ENCODE assay signal across 9 mouse cellular contexts in the genomic region with DNA sequence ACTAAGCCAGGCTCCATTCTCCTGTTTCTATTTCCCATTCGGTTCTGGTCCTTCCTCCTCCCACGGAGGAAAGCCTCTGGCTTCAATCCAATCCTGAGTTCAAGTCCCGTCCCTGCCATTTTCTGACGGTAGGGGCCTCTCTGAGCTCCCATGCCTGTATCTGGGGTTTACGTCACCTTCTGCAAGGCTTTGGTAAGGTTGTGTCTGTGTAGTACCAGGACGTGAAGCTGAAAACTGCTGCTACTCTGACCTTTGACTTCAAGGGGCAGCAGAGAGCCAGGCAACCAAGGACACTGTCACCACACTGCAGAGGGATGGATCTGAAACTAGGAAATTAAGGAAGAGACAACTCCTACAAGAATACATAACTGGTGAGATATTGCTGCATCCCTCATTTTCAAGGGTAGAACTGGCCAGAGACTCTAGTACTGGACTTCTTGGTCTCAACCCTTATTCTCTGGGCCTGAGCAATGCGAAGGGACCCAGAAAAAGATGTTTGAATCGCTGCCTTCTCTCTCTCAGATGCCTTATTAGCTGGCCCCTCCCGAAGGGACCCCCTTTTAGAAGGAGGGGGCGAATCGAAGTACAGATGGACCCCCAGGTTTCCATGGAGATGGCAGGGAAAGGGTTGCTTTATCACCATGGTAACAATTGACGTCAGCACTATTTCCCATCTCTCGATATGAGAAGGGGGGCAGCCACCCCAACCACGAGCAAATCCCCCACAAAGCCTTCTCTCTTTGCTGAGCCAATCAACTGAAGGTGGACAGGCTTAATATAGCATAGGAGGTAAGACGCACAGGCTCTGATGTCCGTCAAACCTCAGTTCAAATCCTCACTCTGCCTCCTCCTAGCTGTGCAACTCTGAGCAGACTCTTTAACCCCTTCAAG. TPM values are rescaled to one million over a fixed set of nuclear protein-coding genes. Genes with fewer than 3 reads are reported as not detected.
A peak's percentile ranks its signal among the peaks of the same experiment; 100 is the strongest.
DNase-seq lines count a peak whose midpoint lies in the region; ATAC-seq and TF ChIP-seq lines count a peak whose summit lies in the region.
"Had no signal": no experiment of that assay in that cellular context is flagged by ENCODE, and none has a peak within 500 bp of the region (broad histone marks: within the 10 kb centered on the region; RNA-seq: fewer than 3 reads in every experiment).

No protein-coding gene starts in this region.

- peak; percentile 9; the same call in 1 of the 2 replicates for TF ChIP-seq CTCF in brain, embryonic 14.5 days (IDR thresholded peaks at IDR 0.05; ENCODE audit: borderline replicate concordance, extremely low read depth, insufficient read depth, insufficient read length)

- H3K36me3 ChIP-seq in heart, embryonic 16.5 days (ENCODE audit: control insufficient read depth, insufficient read depth): no peaks in the 10 kb centered on the region
- H3K36me3 ChIP-seq in limb, embryonic 13.5 days: no peaks in the 10 kb centered on the region

- H3K9me3 ChIP-seq in heart, embryonic 16.5 days (replicated peaks; ENCODE audit: control insufficient read depth, low read length): no peaks in the 10 kb centered on the region
- no peaks in the 10 kb centered on the region for H3K9me3 ChIP-seq in limb, embryonic 13.5 days

- no peak overlapping the region for H3K4me2 ChIP-seq in heart, embryonic 16.5 days (ENCODE audit: low read depth, low read length)
- H3K4me2 ChIP-seq in limb, embryonic 13.5 days (replicated peaks): peak overlapping the region; percentile 25

- peaks cover 9% of the 10 kb centered on the region for H3K27me3 ChIP-seq in heart, embryonic 16.5 days (ENCODE audit: control insufficient read depth, insufficient read depth, low read length)
- H3K27me3 ChIP-seq in limb, embryonic 13.5 days: peaks cover 21% of the 10 kb centered on the region

- ATAC-seq in heart, embryonic 16.5 days (replicated peaks; ENCODE audit: extremely low read depth, insufficient read depth, low FRiP score): no peak
- ATAC-seq in limb, embryonic 13.5 days (ENCODE audit: low FRiP score, low read depth): no peak
- peak; percentile 72 for ATAC-seq in monocyte, adult 5-6 weeks (replicated peaks; ENCODE audit: insufficient number of reproducible peaks, low FRiP score, low TSS enrichment, poor library complexity, severe bottlenecking)

- no peak for TF ChIP-seq POLR2A in brain, embryonic 14.5 days (IDR thresholded peaks at IDR 0.05; ENCODE audit: borderline replicate concordance, extremely low read depth, insufficient read depth, insufficient read length, poor library complexity, severe bottlenecking)

- H3K4me3 ChIP-seq in heart, embryonic 16.5 days (ENCODE audit: low read length): peak overlapping the region; percentile 7; the same call in 1 of the 2 replicates
- peak overlapping the region; percentile 4; the same call in 1 of the 2 replicates for H3K4me3 ChIP-seq in limb, embryonic 13.5 days

- H3K27ac ChIP-seq in heart, embryonic 16.5 days (ENCODE audit: low read length): peak overlapping the region; percentile 81
- H3K27ac ChIP-seq in limb, embryonic 13.5 days: no peak overlapping the region

- WGBS in heart, embryonic 16.5 days: 30% methylated on average over 16 of the region's 16 CpGs
- WGBS in limb, embryonic 13.5 days: 33% methylated on average over 16 of the region's 16 CpGs

- peak; percentile 41 for DNase-seq in kidney, adult 9 months
- DNase-seq in kidney, adult 11 months: no peak
- peak; percentile 93 for DNase-seq in brain, embryonic 14.5 days (ENCODE audit: low read depth)
- DNase-seq in adrenal gland, postnatal 25 days: no peak
- DNase-seq in gastrocnemius, postnatal 4 days (ENCODE audit: low spot score in 2 of 2): no peak

- H3K9ac ChIP-seq in heart, embryonic 16.5 days (ENCODE audit: low read length): peak overlapping the region; percentile 17; the same call in 1 of the 2 replicates
- peak overlapping the region; percentile 54 for H3K9ac ChIP-seq in limb, embryonic 13.5 days

- peaks cover 25% of the 10 kb centered on the region for H3K4me1 ChIP-seq in heart, embryonic 16.5 days (ENCODE audit: control insufficient read depth, insufficient read depth, low read length)
- peaks cover 38% of the 10 kb centered on the region for H3K4me1 ChIP-seq in limb, embryonic 13.5 days

RNA-seq across cellular contexts. Expression of a gene that starts 4.9 kb away (rescaled TPM):
- polyA plus RNA-seq in brain, embryonic 14.5 days (2012; rRNA removed): 0.18 and 0.26 TPM in 2 replicates
- polyA plus RNA-seq in heart, embryonic 16.5 days (2015; fragmentation: Nextera tagmentation; extraction: Ambion mirVana): not detected in 2 replicates
- polyA plus RNA-seq in limb, embryonic 13.5 days (2015; fragmentation: Nextera tagmentation; extraction: Ambion mirVana): not detected in 2 replicates
- total RNA-seq in monocyte, adult 5-6 weeks (2017): not detected in 3 replicates
- total RNA-seq in adrenal gland, postnatal 25 days (2021): not detected in 2 replicates
- not detected for total RNA-seq in gastrocnemius, postnatal 4 days (2021)
- polyA plus RNA-seq: limb, embryonic 11.5 days had no signal

RNA-seq across cellular contexts. Expression of a gene that starts 5.1 kb away (rescaled TPM):
- 0.14 and 0.18 TPM in 2 replicates for polyA plus RNA-seq in brain, embryonic 14.5 days (2012; rRNA removed)
- polyA plus RNA-seq in heart, embryonic 16.5 days (2015; fragmentation: Nextera tagmentation; extraction: Ambion mirVana): not detected in 2 replicates
- not detected in 2 replicates for polyA plus RNA-seq in limb, embryonic 13.5 days (2015; fragmentation: Nextera tagmentation; extraction: Ambion mirVana)
- total RNA-seq in monocyte, adult 5-6 weeks (2017): not detected in 3 replicates
- not detected in 2 replicates for total RNA-seq in adrenal gland, postnatal 25 days (2021)
- not detected for total RNA-seq in gastrocnemius, postnatal 4 days (2021)
- polyA plus RNA-seq: limb, embryonic 11.5 days had no signal

RNA-seq across cellular contexts. Expression of a gene that starts 17.5 kb away (rescaled TPM):
- 1,642 and 1,750 TPM in 2 replicates for polyA plus RNA-seq in brain, embryonic 14.5 days (2012; rRNA removed)
- polyA plus RNA-seq in heart, embryonic 16.5 days (2015; fragmentation: Nextera tagmentation; extraction: Ambion mirVana): 262 and 287 TPM in 2 replicates
- polyA plus RNA-seq in limb, embryonic 13.5 days (2015; fragmentation: Nextera tagmentation; extraction: Ambion mirVana): 957 and 1,008 TPM in 2 replicates
- 11.7 to 14.4 TPM (median 14.4 TPM) in 3 replicates for total RNA-seq in monocyte, adult 5-6 weeks (2017)
- 61.0 and 68.3 TPM in 2 replicates for total RNA-seq in adrenal gland, postnatal 25 days (2021)
- 10 to 100 TPM; 63.2 to 63.9 TPM for total RNA-seq in gastrocnemius, postnatal 4 days (2021)

RNA-seq across cellular contexts. Expression of a gene that starts 34.5 kb away (rescaled TPM):
- 17.5 and 29.2 TPM in 2 replicates for polyA plus RNA-seq in brain, embryonic 14.5 days (2012; rRNA removed)
- 25.0 and 26.2 TPM in 2 replicates for polyA plus RNA-seq in heart, embryonic 16.5 days (2015; fragmentation: Nextera tagmentation; extraction: Ambion mirVana)
- polyA plus RNA-seq in limb, embryonic 13.5 days (2015; fragmentation: Nextera tagmentation; extraction: Ambion mirVana): 27.9 and 30.3 TPM in 2 replicates
- total RNA-seq in monocyte, adult 5-6 weeks (2017): 52.2 to 66.3 TPM (median 52.5 TPM) in 3 replicates
- 70.2 and 81.0 TPM in 2 replicates for total RNA-seq in adrenal gland, postnatal 25 days (2021)
- 10 to 100 TPM; 32.2 to 35.2 TPM for total RNA-seq in gastrocnemius, postnatal 4 days (2021)

RNA-seq across cellular contexts. Expression of a gene that starts 46.6 kb away (rescaled TPM):
- polyA plus RNA-seq in brain, embryonic 14.5 days (2012; rRNA removed): 110 and 142 TPM in 2 replicates
- 123 and 139 TPM in 2 replicates for polyA plus RNA-seq in heart, embryonic 16.5 days (2015; fragmentation: Nextera tagmentation; extraction: Ambion mirVana)
- polyA plus RNA-seq in limb, embryonic 13.5 days (2015; fragmentation: Nextera tagmentation; extraction: Ambion mirVana): 244 and 251 TPM in 2 replicates
- 62.9 to 100 TPM (median 82.2 TPM) in 3 replicates for total RNA-seq in monocyte, adult 5-6 weeks (2017)
- 48.0 and 54.5 TPM in 2 replicates for total RNA-seq in adrenal gland, postnatal 25 days (2021)
- total RNA-seq in gastrocnemius, postnatal 4 days (2021): 10 to 100 TPM; 39.5 to 42.1 TPM

Comparison
In these comparisons a context has a peak if more than half of its experiments do, and no peak if none do; other contexts are left out.
1. DNase-seq: peak in kidney, adult 9 months (single experiment) and brain, embryonic 14.5 days (single experiment); none in kidney, adult 11 months (single experiment), adrenal gland, postnatal 25 days (single experiment) and gastrocnemius, postnatal 4 days (0 of 2).